In genomic region chr14:102906286-102906685, GRCm38 (mm10) we compare ENCODE assay signal across 12 mouse cellular contexts.
DNase-seq lines count a peak whose midpoint lies in the region; ATAC-seq and TF ChIP-seq lines count a peak whose summit lies in the region.
"Had no signal": no experiment of that assay in that cellular context is flagged by ENCODE, and none has a peak within 500 bp of the region (broad histone marks: within the 10 kb centered on the region; RNA-seq: fewer than 3 reads in every experiment).

No protein-coding gene starts in this region.

- no peak overlapping the region for H3K9ac ChIP-seq in kidney, embryonic 16.5 days (replicated peaks; ENCODE audit: low read length)
- H3K9ac ChIP-seq: forebrain, postnatal 0 days; hindbrain, embryonic 15.5 days had no signal

- no peak for ATAC-seq in kidney, embryonic 16.5 days (ENCODE audit: low FRiP score, low TSS enrichment)
- ATAC-seq: forebrain, postnatal 0 days had no signal

- TF ChIP-seq POLR2A in bone marrow macrophage, adult 2 months (IDR thresholded peaks at IDR 0.05; ENCODE audit: borderline replicate concordance, low read depth, low read length): no peak

- 79% methylated on average over 1 of the region's 1 CpGs for WGBS in kidney, embryonic 16.5 days

- peak; percentile 12 to 27 for DNase-seq in kidney, postnatal 36 days
- peak; percentile 41 to 42 for DNase-seq in B cell, adult 2 months
- peak; percentile 13 for DNase-seq in naive thymus-derived CD4-positive, alpha-beta T cell, adult 2 months (ENCODE audit: low read depth)
- no peak for DNase-seq in gastrocnemius, adult 8-10 months (ENCODE audit: low spot score in 2 of 2)
- DNase-seq in cerebellum, adult 18-20 months: no peak
- no peak for DNase-seq in cerebellum, adult 11-12 months
- DNase-seq: cerebellum, postnatal 36 days; forebrain, postnatal 0 days; kidney, postnatal 14 days had no signal

- H3K27ac ChIP-seq in kidney, embryonic 16.5 days (ENCODE audit: low read length): no peak overlapping the region
- peak overlapping the region; percentile 98 for H3K27ac ChIP-seq in bone marrow macrophage, adult 2 months (ENCODE audit: insufficient read depth, low read depth, low read length)
- H3K27ac ChIP-seq: hindbrain, embryonic 15.5 days had no signal

- peaks cover 8% of the 10 kb centered on the region for H3K4me1 ChIP-seq in kidney, embryonic 16.5 days (ENCODE audit: insufficient read depth, low read length)
- peaks cover 36% of the 10 kb centered on the region for H3K4me1 ChIP-seq in bone marrow macrophage, adult 2 months (ENCODE audit: control insufficient read depth, insufficient read depth, low read length)
- H3K4me1 ChIP-seq: hindbrain, embryonic 15.5 days had no signal

- H3K9me3 ChIP-seq in kidney, embryonic 16.5 days (ENCODE audit: low read length): no peaks in the 10 kb centered on the region
- H3K9me3 ChIP-seq: hindbrain, embryonic 15.5 days had no signal

- no peak overlapping the region for H3K4me3 ChIP-seq in kidney, embryonic 16.5 days (ENCODE audit: low read length)
- H3K4me3 ChIP-seq in bone marrow macrophage, adult 2 months (ENCODE audit: insufficient read depth, low read length): no peak overlapping the region
- H3K4me3 ChIP-seq: hindbrain, embryonic 15.5 days had no signal

- H3K4me2 ChIP-seq in kidney, embryonic 16.5 days (replicated peaks; ENCODE audit: low read depth, low read length): no peak overlapping the region
- H3K4me2 ChIP-seq: hindbrain, embryonic 15.5 days had no signal

- no peaks in the 10 kb centered on the region for H3K27me3 ChIP-seq in kidney, embryonic 16.5 days (ENCODE audit: insufficient read depth, low read length)
- H3K27me3 ChIP-seq: hindbrain, embryonic 15.5 days had no signal

- no peaks in the 10 kb centered on the region for H3K36me3 ChIP-seq in kidney, embryonic 16.5 days (ENCODE audit: insufficient read depth, low read length)
- H3K36me3 ChIP-seq: hindbrain, embryonic 15.5 days had no signal

- no peak for TF ChIP-seq CTCF in bone marrow macrophage, adult 2 months (IDR thresholded peaks at IDR 0.05; ENCODE audit: low read depth, low read length)

Comparison
In these comparisons a context has a peak if more than half of its experiments do, and no peak if none do; other contexts are left out.
1. DNase-seq: peak in kidney, postnatal 36 days (2 of 2), B cell, adult 2 months (2 of 2) and naive thymus-derived CD4-positive, alpha-beta T cell, adult 2 months (single experiment); none in gastrocnemius, adult 8-10 months (0 of 2), cerebellum, adult 18-20 months (0 of 2) and cerebellum, adult 11-12 months (single experiment).